ENCODE assay signal across 8 mouse cellular contexts in the genomic region with DNA sequence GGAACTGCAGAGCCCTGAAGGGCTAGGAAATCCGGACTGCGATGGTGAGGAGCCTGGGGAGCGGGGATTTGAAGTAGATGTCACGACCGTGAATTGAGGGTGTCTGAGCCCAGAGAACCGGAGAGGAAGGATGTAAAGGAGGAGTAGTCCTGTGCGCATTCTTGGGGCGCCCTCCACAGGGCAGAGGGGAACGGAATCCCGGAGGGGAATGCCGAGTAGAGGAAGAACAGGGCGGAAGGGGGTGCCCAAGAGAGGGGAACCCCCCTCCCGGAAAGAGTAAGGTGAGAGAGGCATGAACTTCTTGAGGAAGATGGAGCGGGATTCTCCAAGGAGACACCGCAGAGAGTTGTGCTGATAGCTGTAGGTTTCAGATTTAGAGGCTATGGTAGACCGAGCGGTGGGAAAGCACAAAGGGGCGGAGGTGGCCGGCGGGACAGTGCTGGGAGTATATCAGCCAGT. TPM values are rescaled to one million over a fixed set of nuclear protein-coding genes. Genes with fewer than 3 reads are reported as not detected.
DNase-seq lines count a peak whose midpoint lies in the region; TF ChIP-seq lines count a peak whose summit lies in the region.

No protein-coding gene starts in this region.

- DNase-seq in NIH3T3 (ENCODE audit: low read depth), result peak; percentile 76
- DNase-seq in cerebellum, postnatal 14 days, result peak; percentile 79 to 82
- DNase-seq in gastrocnemius, adult 2 months, result peak; percentile 46
- DNase-seq in induced T-regulatory cell, adult 2 months (ENCODE audit: low read depth), result peak; percentile 82
- DNase-seq in left cerebral cortex, adult 8-10 months (ENCODE audit: low spot score in 2 of 2), result peak; percentile 62 to 70
- peak; percentile 17 for DNase-seq in retina, postnatal 7 days (ENCODE audit: low read depth, low spot score)
- DNase-seq in urinary bladder, adult 2 months (ENCODE audit: low spot score), result peak; percentile 54

- WGBS in macrophage (ENCODE audit: missing documents), result 2% methylated on average over 20 of the region's 20 CpGs

- no peaks in the 10 kb centered on the region for H3K36me3 ChIP-seq in macrophage (ENCODE audit: inconsistent target)

- peak overlapping the region; percentile 81 for H3K27ac ChIP-seq in gastrocnemius, adult 2 months
- H3K27ac ChIP-seq in macrophage, result no peak overlapping the region

- no peaks in the 10 kb centered on the region for H3K79me2 ChIP-seq in macrophage (ENCODE audit: inconsistent target)

- H3K4me3 ChIP-seq in gastrocnemius, adult 2 months, result peak overlapping the region; percentile 87
- peak overlapping the region; percentile 51 for H3K4me3 ChIP-seq in macrophage (ENCODE audit: inconsistent target)

- intact Hi-C loops in gastrocnemius, adult 2 months (cut with DNase I), result loop anchor here (5.0 kb wide), 2 partner anchors 69 to 279 kb away; a partner anchor contains a TSS

- TF ChIP-seq CTCF in gastrocnemius, adult 2 months (IDR thresholded peaks at IDR 0.05), result peak; percentile 46

RNA-seq across cellular contexts. Expression of a gene that starts 0.6 kb away (rescaled TPM):
- total RNA-seq in gastrocnemius, adult 2 months (2021), result under 1 TPM; 0.36 to 0.73 TPM
- total RNA-seq in left cerebral cortex, adult 8-10 months (2022), result 100 to 1,000 TPM in 3 of 4 experiments, 10 to 100 TPM in 1; 90.4 to 114 (median 108) TPM
- under 1 TPM in 16 of 26 experiments, not detected in 10; 0.12 to 0.56 (median 0.24) TPM for total RNA-seq in macrophage (2018; cell fraction: chromatin; rRNA removed)
- under 1 TPM; 0.07 to 0.35 (median 0.17) TPM for total RNA-seq in macrophage (2018; cell fraction: cytosol; rRNA removed)
- total RNA-seq in macrophage (2018; cell fraction: nucleus; rRNA removed), result under 1 TPM in 22 of 26 experiments, not detected in 4; 0.10 to 0.40 (median 0.19) TPM
- 0.11 to 0.14 TPM (median 0.14 TPM) in 3 replicates for polyA plus RNA-seq in macrophage (2018)
- polyA plus RNA-seq in urinary bladder, adult 2 months (2012; rRNA removed), result 9.5 and 10.4 TPM in 2 replicates

Comparison
In these comparisons a context has a peak if more than half of its experiments do, and no peak if none do; other contexts are left out.
1. DNase-seq: peak in every context shown above with its lines; median percentile 82 in induced T-regulatory cell, adult 2 months; 80 in cerebellum, postnatal 14 days; 76 in NIH3T3; 66 in left cerebral cortex, adult 8-10 months; 54 in urinary bladder, adult 2 months; 46 in gastrocnemius, adult 2 months; 17 in retina, postnatal 7 days.
2. RNA of a gene that starts 0.6 kb away (total RNA-seq): 90.4 to 114 TPM in left cerebral cortex, adult 8-10 months; 0.36 to 0.73 TPM in gastrocnemius, adult 2 months; every median in the first group is over 10 times any median in the second.